Mouse (Mus musculus) limb, embryonic 12.5 days (tissue): Measurements from ENCODE around the gene 3425401B19Rik. TPM values are rescaled to one million over a fixed set of nuclear protein-coding genes. Genes with fewer than 3 reads are reported as not detected.
A peak's percentile ranks its signal among the peaks of the same experiment; 100 is the strongest.

Experiments
- ATAC-seq: fragments of 200-750 bp; cut with Nextera tagmentation; 2 replicates; pipeline ENCODE4 v1.8.0; 2017; ENCODE audit warnings: low read depth, moderate TSS enrichment; ENCODE audit not compliant: insufficient number of reproducible peaks, insufficient read depth, low FRiP score, low TSS enrichment
- H3K27ac ChIP-seq: fragments of 300-500 bp; sonication (generic); 2 replicates; pipeline ENCODE4 v1.5.1; 2016; ENCODE audit warnings: mild to moderate bottlenecking, moderate library complexity
- H3K27me3 ChIP-seq: fragments of 300-500 bp; sonication (generic); 2 replicates; pipeline ENCODE4 v1.6.1; 2016; ENCODE audit warnings: mild to moderate bottlenecking, moderate library complexity
- H3K36me3 ChIP-seq: fragments of 300-500 bp; sonication (generic); 2 replicates; pipeline ENCODE4 v1.6.1; 2016; ENCODE audit warnings: mild to moderate bottlenecking, moderate library complexity
- H3K4me1 ChIP-seq: fragments of 300-500 bp; sonication (generic); replicated peaks from 2 replicates; pipeline ENCODE4 v1.6.1; 2016
- H3K4me2 ChIP-seq: fragments of 300-500 bp; sonication (generic); 2 replicates; pipeline ENCODE4 v1.6.1; 2016; ENCODE audit warnings: mild to moderate bottlenecking, moderate library complexity
- H3K4me3 ChIP-seq: fragments of 300-500 bp; sonication (generic); replicated peaks from 2 replicates; pipeline ENCODE4 v1.5.1; 2016; ENCODE audit warnings: mild to moderate bottlenecking
- H3K9ac ChIP-seq: fragments of 300-500 bp; sonication (generic); replicated peaks from 2 replicates; pipeline ENCODE4 v1.6.1; 2016; ENCODE audit warnings: mild to moderate bottlenecking, moderate library complexity
- H3K9me3 ChIP-seq: fragments of 300-500 bp; sonication (generic); 2 replicates; pipeline ENCODE4 v1.6.1; 2016; ENCODE audit warnings: mild to moderate bottlenecking, moderate library complexity
- WGBS: fragments of 180-500 bp; shearing (Covaris S2); methylation state at CpG from one replicate; pipeline ENCODE4 v1.1.7; 2016; 5-methylcytosine and 5-hydroxymethylcytosine counted together
- polyA plus RNA-seq: library from polyadenylated mRNA; unstranded; fragments of >200 nt; fragmentation: Nextera tagmentation; extraction: Ambion mirVana; gene quantifications from 2 replicates; pipeline ENCODE4 v1.2.1, GENCODE M21; 2016

The 3425401B19Rik gene
- polyA plus RNA-seq, result 0.56 and 1.4 TPM in 2 replicates

DNA sequence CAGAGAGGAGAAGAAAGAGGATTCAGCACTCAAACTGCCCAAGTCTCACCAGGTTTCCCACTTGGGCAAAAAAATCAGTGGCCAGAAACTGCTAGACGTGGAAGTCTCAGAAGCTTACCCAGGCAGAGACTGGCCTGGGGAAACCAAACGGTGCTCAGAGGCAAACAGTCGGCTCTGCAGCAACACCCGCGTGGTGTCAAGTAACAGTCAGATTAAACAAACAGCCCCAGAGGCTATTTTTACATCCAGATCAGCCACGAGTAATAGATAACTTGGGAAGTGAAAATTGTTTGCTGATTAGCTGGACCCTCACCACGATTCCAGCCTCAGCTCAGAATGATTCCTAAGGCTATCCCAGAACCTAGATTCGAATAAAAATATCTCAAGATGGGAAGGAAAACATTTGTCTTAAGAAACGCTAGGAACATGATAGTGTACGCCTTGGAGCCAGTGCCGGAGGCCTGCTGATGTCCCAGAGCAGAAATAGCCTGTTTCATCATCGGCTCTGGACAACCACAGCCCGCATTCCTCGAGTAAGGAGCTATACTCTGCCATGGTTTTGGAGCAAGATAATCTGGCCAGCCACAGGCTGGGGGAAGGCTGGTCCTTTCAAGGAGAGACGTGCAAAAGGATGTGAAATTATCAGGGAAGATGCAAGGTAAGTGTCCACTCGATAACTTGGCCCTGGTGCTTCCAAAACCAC lies at the start of gene 3425401B19Rik:
3425401B19Rik (minus strand) TSS at position 170 of the 703 bp plus-strand sequence.
- ATAC-seq, result no peak
- 46% methylated on average over 16 of the region's 16 CpGs for WGBS
- Histone ChIP-seq H3K4me2 (peak within 1 kb of the TSS; percentile 2; the same call in 1 of the 2 replicates), H3K9ac (no peak within 1 kb of the TSS; the same call in 1 of the 2 replicates), H3K27me3 (no peaks in the 10 kb centered on the region), H3K4me1 (peaks cover 17% of the 10 kb centered on the region), H3K9me3 (no peaks in the 10 kb centered on the region), H3K36me3 (no peaks in the 10 kb centered on the region), H3K4me3 (no peak within 1 kb of the TSS), H3K27ac (peak within 1 kb of the TSS; percentile 67; the same call in 1 of the 2 replicates)

DNA sequence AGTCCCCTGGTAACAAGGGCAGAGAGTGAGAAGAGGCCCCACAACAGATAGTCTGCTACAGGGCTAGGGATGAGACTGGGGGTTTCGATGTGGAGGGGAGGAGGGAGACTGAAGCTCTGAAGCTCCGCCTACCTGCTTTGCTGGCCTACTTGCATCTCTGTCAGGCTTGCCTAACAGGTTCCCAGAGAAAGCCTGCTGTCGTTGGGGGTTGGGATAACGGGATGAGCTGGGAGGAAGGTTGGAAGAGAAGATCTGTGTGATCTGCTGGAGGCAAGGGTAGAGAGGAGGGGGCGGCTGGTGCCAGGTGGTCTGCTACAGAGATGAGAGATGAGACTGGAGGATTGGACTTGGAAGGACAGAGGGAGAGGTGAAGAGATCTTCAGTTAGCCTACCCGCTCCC lies 47.9 kb upstream of the 3425401B19Rik start:
- Histone ChIP-seq H3K4me3 (no peak overlapping the region), H3K4me1 (no peaks in the 10 kb centered on the region), H3K4me2 (no peak overlapping the region), H3K9ac (no peak overlapping the region), H3K27ac (no peak overlapping the region), H3K36me3 (no peaks in the 10 kb centered on the region), H3K27me3 (no peaks in the 10 kb centered on the region), H3K9me3 (no peaks in the 10 kb centered on the region)
- WGBS, result 33% methylated on average over 6 of the region's 6 CpGs
- ATAC-seq, result no peak

DNA sequence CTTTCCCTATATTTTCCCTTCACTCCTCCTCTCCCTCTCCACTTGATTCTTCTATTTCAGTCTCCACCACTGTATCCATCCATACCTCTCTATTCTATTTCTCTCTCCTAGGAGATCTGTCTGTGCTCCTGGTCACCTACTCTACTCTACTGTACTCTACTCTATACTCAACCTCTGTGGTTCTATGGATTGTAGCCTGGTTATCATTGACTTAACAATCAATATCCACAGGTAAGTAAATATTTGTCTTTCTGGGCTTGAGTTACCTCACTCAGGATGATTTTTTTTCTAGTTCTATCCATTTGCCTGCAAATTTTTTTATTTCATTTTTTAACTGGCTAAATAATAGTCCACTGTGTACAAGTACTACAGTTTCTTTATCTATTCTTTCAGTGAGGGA lies 41.8 kb upstream of the 3425401B19Rik start:
- Histone ChIP-seq H3K27ac (no peak overlapping the region), H3K27me3 (no peaks in the 10 kb centered on the region), H3K4me2 (no peak overlapping the region), H3K4me3 (no peak overlapping the region), H3K9ac (no peak overlapping the region), H3K36me3 (no peaks in the 10 kb centered on the region), H3K4me1 (no peaks in the 10 kb centered on the region), H3K9me3 (no peaks in the 10 kb centered on the region)
- ATAC-seq, result no peak

- Histone ChIP-seq H3K4me3 (no peak overlapping the region), H3K27ac (no peak overlapping the region), H3K9ac (no peak overlapping the region), H3K36me3 (no peaks in the 10 kb centered on the region), H3K27me3 (no peaks in the 10 kb centered on the region), H3K4me2 (no peak overlapping the region), H3K4me1 (no peaks in the 10 kb centered on the region), H3K9me3 (no peaks in the 10 kb centered on the region)
- WGBS, result 37% methylated on average over 1 of the region's 1 CpGs
- ATAC-seq, result no peak
Measured at GRCm38 (mm10) chr14:32721461-32721860, 36.4 kb upstream of the 3425401B19Rik start.

- Histone ChIP-seq H3K9me3 (no peaks in the 10 kb centered on the region), H3K9ac (no peak overlapping the region), H3K36me3 (no peaks in the 10 kb centered on the region), H3K27me3 (no peaks in the 10 kb centered on the region), H3K4me1 (peaks cover 5% of the 10 kb centered on the region), H3K27ac (no peak overlapping the region), H3K4me2 (no peak overlapping the region), H3K4me3 (no peak overlapping the region)
- ATAC-seq, result no peak
- 89% methylated on average over 6 of the region's 6 CpGs for WGBS
Measured at GRCm38 (mm10) chr14:32716763-32717439, 31.8 kb upstream of the 3425401B19Rik start.

- no peaks in the 10 kb centered on the region for H3K9me3 ChIP-seq
- no peak overlapping the region for H3K4me2 ChIP-seq
- H3K4me3 ChIP-seq, result no peak overlapping the region
- H3K27ac ChIP-seq, result no peak overlapping the region
- no peaks in the 10 kb centered on the region for H3K36me3 ChIP-seq
- 85% methylated on average over 2 of the region's 2 CpGs for WGBS
- H3K9ac ChIP-seq, result no peak overlapping the region
- H3K27me3 ChIP-seq, result no peaks in the 10 kb centered on the region
- ATAC-seq, result no peak
- peaks cover 5% of the 10 kb centered on the region for H3K4me1 ChIP-seq
Measured at GRCm38 (mm10) chr14:32715489-32715888, 30.4 kb upstream of the 3425401B19Rik start.

DNA sequence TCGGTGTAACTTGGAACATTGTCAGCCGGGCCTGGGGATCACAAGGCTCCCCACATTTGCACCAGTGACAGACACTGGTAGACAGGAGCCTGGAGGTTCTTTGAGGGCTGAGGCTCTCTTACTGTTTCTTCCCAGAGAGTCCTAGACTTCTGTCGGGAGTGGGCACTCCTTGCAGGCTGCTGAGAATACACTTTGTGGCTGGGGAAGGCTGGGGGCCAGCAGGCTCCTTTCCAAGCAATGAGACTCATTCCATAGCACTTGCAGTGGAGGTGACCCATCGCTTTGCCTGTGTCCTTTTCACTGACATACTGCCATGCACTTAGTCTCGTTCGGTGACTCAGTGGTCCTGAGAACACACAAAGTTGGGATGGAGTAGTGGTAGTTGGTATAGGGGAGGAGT lies 30.0 kb upstream of the 3425401B19Rik start:
- no peaks in the 10 kb centered on the region for H3K27me3 ChIP-seq
- no peak overlapping the region for H3K9ac ChIP-seq
- ATAC-seq, result no peak
- no peak overlapping the region for H3K4me2 ChIP-seq
- 78% methylated on average over 6 of the region's 6 CpGs for WGBS
- H3K4me3 ChIP-seq, result no peak overlapping the region
- H3K4me1 ChIP-seq, result peaks cover 5% of the 10 kb centered on the region
- H3K27ac ChIP-seq, result 0 out of 2 replicates have a peak overlapping the region, but pooled peaks have one; percentile 41
- no peaks in the 10 kb centered on the region for H3K9me3 ChIP-seq
- no peaks in the 10 kb centered on the region for H3K36me3 ChIP-seq

DNA sequence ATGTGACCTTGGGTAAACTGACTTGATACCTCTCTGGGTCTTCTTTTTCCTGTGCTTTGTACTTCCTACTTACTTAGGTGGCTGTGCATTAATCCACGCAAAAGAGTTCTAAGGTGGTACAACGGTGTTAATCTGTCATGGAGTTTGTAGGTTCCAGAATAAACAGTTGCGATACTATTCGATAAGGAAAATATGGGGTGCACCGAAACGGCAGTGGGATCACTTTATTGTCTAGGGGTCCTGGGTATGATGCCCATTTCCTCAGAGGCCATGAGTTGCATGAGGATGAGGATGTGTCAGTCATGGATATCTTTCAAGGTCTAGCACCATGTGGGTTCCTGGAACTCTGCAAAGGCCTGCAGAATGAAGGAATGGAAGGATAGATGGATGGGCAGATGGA lies 24.8 kb upstream of the 3425401B19Rik start:
- no peak overlapping the region for H3K27ac ChIP-seq
- H3K4me3 ChIP-seq, result no peak overlapping the region
- H3K9me3 ChIP-seq, result no peaks in the 10 kb centered on the region
- no peaks in the 10 kb centered on the region for H3K36me3 ChIP-seq
- 98% methylated on average over 6 of the region's 6 CpGs for WGBS
- H3K4me2 ChIP-seq, result no peak overlapping the region
- no peaks in the 10 kb centered on the region; the same call in 1 of the 2 replicates for H3K27me3 ChIP-seq
- H3K4me1 ChIP-seq, result peaks cover under 1% of the 10 kb centered on the region; the same call in 1 of the 2 replicates
- no peak overlapping the region for H3K9ac ChIP-seq
- ATAC-seq, result no peak

DNA sequence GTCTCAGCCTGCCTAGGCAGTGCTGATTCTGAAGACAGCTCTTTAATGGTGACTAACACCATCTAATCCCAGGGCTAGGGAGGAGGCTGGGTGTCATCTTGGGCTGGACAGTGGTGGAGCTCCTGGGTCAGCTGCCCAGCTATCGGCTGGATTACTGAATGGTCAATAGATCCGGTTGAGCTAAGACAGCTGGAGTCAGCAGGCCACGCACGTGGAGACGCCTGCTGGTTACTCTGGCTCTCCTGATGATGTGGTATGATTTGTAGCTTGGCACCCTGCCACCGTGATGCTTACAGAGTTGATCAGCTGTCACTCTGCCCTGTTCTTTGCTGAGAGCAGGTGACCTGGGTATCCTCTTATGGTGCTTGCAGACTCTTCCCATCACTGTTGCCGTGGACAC lies 23.7 kb upstream of the 3425401B19Rik start:
- ATAC-seq, result no peak
- no peaks in the 10 kb centered on the region for H3K36me3 ChIP-seq
- no peaks in the 10 kb centered on the region; the same call in 1 of the 2 replicates for H3K27me3 ChIP-seq
- H3K27ac ChIP-seq, result no peak overlapping the region
- no peak overlapping the region for H3K9ac ChIP-seq
- H3K9me3 ChIP-seq, result no peaks in the 10 kb centered on the region
- WGBS, result 78% methylated on average over 7 of the region's 7 CpGs
- no peaks in the 10 kb centered on the region for H3K4me1 ChIP-seq
- H3K4me2 ChIP-seq, result no peak overlapping the region
- no peak overlapping the region for H3K4me3 ChIP-seq

GRCm38 (mm10) chr14:32707938-32708337 lies 22.8 kb upstream of the 3425401B19Rik start:
- H3K9ac ChIP-seq, result no peak overlapping the region
- no peak overlapping the region for H3K27ac ChIP-seq
- H3K4me2 ChIP-seq, result no peak overlapping the region
- H3K36me3 ChIP-seq, result no peaks in the 10 kb centered on the region
- no peaks in the 10 kb centered on the region for H3K4me1 ChIP-seq
- H3K4me3 ChIP-seq, result no peak overlapping the region
- ATAC-seq, result no peak
- no peaks in the 10 kb centered on the region; the same call in 1 of the 2 replicates for H3K27me3 ChIP-seq
- no peaks in the 10 kb centered on the region for H3K9me3 ChIP-seq
- WGBS, result 56% methylated on average over 8 of the region's 8 CpGs

- no peak for ATAC-seq
- Histone ChIP-seq H3K27ac (no peak overlapping the region), H3K36me3 (no peaks in the 10 kb centered on the region), H3K27me3 (no peaks in the 10 kb centered on the region; the same call in 1 of the 2 replicates), H3K9me3 (no peaks in the 10 kb centered on the region), H3K4me1 (peaks cover 13% of the 10 kb centered on the region), H3K4me3 (no peak overlapping the region), H3K4me2 (no peak overlapping the region), H3K9ac (no peak overlapping the region)
- 20% methylated on average over 8 of the region's 8 CpGs for WGBS
Measured at GRCm38 (mm10) chr14:32700972-32701371, 15.9 kb upstream of the 3425401B19Rik start.
